Mouse (Mus musculus) liver, adult (tissue): ENCODE data around the gene Dazap1.

Source experiments
- GATA4 ChIP-seq: IDR thresholded peaks from 2 replicates; pipeline ENCODE4 v1.6.1; 2014; ENCODE audit warnings: mild to moderate bottlenecking, low read length; ENCODE audit not compliant: insufficient replicate concordance

The Dazap1 gene

DNA sequence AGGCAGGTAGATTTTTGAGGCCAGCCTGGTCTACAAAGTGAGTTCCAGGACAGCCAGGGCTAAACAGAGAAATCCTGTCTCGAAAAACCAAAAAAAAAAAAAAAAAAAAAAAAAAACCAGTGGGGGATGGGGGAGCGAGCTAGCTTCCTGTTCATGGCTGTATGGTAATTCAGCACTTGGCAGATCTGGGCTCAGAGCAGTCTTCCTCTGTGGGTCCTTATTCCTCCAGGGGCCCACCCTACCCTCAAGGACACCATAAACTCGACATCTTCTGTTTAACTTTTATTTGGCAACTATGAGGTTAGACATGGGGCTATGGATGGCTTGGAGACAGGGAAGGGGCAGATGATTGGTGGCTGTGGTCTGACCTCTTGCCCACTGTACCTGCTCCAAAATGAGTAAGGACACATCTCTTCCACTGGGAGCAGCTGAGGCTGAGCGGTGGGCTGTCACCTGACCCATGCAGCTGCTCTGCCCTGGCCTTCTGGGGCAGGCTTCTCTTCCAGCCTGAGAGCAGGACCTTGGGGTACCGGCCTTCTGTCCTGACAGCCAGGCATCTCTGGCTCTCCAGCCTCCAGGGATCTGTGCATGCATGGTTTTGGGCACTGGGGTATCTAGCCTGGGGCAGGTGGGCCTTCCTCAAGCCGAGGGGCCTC lies 59.9 kb downstream of the Dazap1 start:
- no peak for TF ChIP-seq GATA4

DNA sequence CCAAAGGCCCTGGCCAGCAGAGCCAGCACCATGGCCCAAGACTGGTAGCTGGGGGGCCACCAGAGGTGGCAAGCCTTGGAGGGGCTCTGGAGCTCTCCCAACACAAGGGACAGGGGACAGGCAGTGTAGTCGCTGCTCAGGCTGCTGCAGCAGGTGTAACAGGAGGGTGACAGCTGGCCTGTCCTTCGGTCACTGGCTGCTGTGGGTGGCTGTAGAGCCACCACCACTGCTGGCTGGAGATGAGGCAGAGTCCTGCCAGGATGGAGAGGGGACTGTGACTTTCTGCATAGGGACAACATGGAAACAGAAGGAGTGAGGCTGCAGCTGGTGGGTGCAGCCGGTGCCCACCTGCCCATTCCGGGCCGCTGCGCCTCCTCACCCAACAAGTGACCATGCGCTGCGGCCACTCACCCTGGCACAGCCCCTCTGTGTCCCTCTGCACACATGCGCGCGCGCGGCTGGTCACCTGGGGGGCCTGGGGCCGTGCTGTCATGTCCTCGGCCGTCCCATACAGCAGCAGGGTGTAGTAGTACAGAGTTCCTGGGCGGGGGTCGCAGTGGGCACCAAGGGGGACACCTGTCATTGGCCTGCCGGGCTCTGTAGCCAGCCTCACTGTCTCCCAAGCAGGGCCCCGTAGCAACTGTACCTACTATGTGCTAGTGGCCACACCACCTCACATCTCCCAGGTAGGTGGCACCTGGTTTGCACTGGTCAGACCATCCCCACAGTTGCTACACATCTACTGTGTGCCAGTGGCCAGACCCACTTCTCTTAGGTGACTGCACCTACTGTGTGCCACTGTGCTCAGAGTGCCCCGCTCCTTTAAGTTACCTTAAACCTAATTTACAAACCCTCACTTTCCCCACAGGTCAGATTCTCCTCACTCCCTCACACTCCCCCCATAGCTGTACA lies 60.6 kb downstream of the Dazap1 start:
- TF ChIP-seq GATA4: no peak

DNA sequence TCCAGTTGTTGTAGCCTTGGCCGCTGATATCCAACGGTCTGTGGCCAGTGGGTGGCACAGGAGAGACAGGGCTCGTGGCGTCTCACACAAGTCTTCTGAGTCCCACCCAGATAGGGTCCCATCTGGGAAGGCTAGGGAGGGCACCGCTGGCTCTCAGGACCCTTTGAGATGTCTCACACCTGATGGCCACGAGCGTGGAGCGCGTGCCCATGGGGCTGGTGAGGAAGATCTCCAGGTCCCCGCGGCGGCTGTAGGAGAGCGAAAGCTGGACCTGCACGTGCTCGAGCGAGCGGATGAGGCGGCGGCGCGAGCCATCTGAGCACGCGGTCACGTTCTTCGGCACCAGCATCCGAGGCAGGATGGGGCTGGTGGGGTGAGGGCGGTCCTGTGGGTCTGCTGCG lies 61.5 kb downstream of the Dazap1 start:
- TF ChIP-seq GATA4: no peak

DNA sequence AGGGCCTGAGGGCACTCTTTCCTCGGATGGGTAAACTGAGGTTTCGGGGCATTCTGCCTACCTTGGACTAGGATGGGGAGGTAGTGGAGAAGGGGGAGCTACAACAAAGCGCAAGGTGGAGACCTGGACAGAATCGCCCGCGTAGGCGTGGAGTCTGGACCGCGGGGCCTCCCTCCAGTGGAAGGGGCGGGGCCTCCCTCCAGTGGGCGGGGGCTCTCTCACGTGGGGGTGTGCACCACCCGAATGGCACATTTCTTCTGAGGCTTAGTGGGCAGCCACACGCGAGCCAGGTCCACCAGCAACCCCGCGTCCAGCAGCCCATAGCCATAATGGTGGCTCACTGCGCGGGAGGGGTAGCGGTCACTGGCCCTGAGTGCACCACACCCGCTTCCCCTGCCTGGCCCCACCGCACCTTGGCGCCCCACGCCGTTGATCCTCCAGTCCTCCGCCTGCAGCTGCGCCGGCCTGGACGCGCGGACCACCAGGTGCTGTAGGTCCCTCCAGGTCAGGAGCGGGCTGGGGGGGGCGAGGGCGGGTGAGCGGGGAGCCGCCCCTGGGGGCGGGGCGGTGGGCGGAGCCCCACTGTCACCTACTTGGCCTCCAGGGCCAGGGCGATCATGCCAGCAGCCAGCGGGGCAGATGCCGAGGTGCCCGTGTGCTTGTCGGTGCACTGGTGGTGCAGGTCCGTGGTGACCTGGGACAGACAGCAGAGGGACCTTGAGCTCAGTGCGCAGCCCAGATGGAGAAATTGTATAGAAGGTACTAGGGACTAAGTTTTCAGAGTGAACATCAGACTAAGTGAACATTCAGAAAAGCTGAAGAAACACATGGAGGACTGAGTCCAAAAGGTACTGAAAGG lies 62.2 kb downstream of the Dazap1 start:
- TF ChIP-seq GATA4: no peak

DNA sequence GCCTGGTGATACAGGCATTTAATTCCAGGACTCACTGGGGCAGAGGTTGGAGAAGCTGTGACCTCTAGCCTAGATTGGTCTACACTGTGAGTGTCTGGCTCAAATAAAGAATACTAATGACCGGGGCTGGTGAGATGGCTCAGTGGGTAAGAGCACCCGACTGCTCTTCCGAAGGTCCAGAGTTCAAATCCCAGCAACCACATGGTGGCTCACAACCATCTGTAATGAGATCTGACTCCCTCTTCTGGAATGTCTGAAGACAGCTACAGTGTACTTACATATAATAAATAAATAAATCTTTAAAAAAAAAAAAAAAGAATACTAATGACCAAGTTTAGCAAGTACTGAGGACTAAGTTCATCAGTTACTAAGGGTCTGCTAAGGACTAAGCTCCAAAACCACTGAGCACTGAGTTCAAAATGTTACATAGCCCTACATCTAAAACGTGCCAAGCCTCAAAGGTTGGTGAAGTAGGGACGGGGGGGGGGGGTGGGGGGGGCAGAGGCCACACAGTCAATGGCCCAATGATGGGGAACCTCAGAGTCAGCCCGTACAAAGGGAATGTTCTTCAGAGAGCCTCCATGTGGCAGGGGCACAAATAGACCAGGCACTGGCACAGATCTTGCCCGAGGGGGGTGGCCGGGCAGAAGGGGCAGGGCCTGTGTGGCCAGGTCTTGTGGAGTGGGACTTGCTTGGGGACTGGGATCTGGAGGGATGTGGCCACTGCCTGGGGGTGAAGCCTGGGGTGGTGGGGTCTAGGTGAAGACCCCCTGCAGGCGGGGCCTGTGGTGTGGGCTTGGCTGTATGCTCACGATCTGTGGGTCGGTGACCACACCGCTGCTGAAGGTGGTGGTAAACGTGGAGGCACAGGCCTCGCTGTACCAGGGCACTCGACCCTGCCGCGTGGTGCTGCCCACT lies 63.1 kb downstream of the Dazap1 start:
- no peak for TF ChIP-seq GATA4

DNA sequence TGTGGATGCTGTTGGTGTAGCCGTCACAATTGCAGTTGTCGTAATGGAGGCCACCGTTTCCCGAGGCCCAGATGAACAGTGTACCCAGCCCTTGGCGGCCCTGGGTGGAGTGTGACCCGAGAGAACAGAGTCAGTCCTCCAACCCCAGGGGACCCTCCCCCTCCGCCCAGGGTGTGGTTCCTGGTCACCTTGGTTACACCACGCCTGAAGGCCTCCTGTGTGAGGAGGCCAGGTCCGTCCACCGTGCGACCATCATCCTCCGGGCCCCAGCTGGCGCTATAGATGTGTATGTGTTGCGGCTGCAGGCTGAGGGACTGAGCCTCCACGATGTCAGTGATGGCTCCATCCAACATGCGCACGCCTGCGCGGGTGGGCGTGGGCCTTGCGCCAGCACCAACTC lies 63.8 kb downstream of the Dazap1 start:
- TF ChIP-seq GATA4: no peak

DNA sequence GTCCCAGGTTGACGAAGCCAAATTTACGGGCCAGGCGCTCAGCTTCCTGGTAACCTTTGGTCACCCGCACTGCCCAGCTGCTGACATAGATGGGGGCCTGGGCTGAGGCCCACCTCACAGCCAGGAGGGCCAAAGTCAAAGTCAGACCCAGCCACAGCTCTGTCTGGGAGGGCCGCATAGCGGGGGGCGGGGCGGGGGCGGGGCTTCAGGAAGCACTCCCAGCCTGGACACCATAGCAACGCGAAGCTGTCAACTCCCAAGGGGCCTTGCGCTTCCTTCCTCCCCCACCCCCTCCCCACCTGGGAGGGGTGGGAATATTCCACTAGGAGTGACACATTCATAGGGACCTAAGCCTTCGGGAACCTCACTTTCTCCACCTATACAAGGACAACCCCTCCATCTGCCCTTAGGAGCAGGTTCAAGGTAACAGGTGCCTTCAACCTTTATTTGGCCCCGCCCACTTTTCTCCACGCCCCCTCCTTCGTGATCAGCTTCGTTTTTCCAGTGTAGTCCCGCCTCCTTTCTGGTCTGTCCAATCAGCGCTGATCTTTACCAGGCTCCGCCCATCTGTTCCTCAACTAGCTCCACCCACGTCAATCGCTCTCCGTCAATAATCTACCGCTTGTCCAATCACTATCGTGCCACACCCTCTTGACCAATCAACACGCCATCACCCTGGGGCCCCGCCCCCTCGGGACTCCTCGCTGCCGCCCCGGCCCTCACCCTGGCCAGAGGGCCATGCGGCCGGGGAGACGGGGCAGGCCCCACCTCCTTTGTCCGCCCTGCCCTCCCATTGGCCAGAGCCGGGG lies 68.2 kb downstream of the Dazap1 start, which contains the start of the genes Pcsk4 and Reep6:
Gene Pcsk4 (minus strand): TSS at position 226 of the 809 bp plus-strand sequence.
Gene Reep6 (plus strand): TSS at position 681 of the 809 bp plus-strand sequence.
- no peak for TF ChIP-seq GATA4

DNA sequence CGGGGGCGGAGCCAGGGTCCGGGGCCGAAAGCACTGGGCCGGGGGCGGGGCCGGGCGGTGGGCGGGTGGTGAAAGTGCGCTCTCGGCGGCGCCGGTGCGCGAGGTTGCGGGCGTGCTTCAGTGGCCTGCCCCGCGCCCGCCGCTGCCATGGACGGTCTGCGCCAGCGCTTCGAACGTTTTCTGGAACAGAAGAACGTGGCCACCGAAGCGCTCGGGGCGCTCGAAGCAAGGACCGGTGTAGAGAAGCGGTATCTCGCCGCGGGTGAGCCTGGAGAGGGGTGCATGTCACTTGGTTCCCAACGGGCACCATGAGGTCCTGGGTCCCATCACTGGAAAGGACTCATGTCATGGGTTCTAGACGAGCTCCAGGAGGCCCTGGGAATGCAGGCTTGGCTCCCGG lies 68.8 kb downstream of the Dazap1 start:
- TF ChIP-seq GATA4: no peak

DNA sequence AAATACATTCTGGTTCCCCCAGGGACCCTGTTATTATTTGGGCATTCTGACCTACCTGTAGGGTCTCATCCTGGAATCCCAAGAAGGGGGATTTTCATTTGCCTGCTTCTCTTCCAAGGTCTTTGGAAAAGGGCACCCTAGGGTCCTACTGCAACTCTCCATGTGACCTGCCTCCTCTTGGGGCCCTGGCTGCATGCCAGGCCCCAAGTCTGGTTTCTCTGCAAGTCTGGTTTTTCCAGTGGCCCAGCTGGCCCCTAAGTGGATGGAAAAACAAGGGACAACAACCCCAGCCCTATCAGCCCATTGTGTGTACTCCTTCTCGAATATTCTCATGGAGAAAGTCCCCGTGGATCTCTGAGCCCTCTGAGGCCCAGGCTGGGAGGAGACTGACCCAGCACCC lies 69.6 kb downstream of the Dazap1 start:
- TF ChIP-seq GATA4: no peak

DNA sequence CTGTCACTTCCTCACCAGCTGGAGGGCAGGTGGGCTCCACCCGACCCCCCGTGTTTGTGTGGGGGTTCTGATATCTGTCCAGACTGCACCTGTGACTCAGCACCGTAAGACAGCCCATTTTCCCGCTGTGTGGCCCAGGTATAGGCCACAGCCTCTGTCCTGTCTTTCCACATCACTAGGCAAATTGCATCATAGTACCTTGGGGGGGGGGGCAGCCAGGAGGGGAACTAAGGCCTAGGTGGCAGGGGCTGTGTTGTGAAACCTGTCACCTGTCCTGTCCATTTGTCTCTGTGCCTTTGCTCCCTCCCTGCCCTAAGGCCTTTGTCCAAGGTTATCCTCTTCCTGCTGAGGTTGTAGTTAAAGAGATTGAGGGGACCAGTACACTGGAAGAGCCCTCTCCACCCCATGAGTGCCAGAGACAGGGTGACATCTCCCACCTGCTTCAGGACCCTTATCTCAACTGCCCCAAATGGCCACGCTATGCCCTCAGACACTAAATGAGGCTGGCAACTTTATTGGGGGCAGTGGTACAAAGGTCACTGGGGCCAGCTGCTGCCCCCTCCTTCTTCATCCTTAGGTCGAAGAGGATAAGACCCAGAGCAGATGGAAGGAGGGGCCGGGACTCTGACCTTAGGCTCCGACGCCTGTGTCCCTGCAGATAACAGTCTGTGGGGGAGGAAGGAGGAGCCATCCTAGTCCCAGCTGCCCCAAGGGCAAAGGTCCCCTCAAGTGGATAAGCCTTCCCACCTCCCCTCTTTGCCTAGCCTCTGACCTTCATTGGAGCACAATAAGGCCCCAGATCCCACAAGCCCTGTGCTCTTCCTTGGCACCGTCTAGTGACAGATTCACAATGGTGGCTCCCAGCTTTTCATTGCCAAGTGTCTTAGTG lies 70.6 kb downstream of the Dazap1 start:
- peak; percentile 95 for TF ChIP-seq GATA4

DNA sequence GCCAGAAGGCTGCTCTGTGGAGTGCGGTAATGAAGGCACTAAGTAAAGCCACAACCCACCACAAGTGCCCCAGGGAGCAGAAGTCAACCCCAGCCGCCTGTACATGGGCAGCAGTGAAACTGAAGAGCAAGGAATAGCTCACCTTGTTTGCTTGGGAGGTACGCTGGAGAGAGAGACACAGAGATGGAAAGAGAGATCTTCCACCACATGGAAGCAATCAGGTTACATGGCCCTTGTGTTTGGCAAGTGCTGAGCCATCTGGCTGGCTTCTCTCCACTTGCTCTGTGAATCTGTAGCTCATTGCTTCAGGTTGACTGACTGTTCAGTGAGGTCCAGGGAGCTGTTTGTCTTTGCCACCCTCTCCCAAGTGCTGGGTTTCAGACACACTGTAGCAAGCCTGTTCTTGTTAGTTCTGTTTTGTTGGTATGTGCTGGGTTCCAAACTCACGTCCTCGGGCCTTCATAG lies 71.3 kb downstream of the Dazap1 start:
- no peak for TF ChIP-seq GATA4

DNA sequence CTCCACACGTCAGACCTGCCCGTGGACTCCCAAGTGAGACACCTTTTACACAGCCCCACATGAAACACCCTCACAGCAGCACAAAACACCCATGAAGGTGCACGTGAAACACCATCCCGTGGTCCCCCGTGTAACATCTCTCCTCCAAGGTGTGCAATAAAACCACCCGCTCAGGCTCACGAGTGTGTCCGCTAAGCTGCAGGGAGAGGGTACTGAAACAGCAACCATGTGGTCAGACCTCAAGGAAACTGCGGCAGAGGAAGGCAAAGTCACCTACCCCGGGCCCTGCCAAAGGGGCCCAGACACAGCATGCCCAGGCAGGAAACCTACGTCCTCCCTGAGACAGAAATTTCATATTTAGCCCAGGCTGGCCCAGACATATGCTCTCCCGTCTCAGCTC lies 75.0 kb downstream of the Dazap1 start:
- TF ChIP-seq GATA4: no peak
